Mouse (Mus musculus) neural tube, embryonic 11.5 days (tissue): ENCODE results near the gene Nek7. TPM values are rescaled to one million over a fixed set of nuclear protein-coding genes. Genes with fewer than 3 reads are reported as not detected.

Experiments used
- ATAC-seq: fragments of 200-750 bp; cut with Nextera tagmentation; 2 replicates; pipeline ENCODE4 v1.8.0; 2017; ENCODE audit warnings: moderate number of reproducible peaks, mild to moderate bottlenecking, moderate TSS enrichment, moderate library complexity; ENCODE audit not compliant: insufficient read depth, low FRiP score, low TSS enrichment
- DNase-seq: peaks from one replicate; pipeline ENCODE4 v3.0.0-alpha.2; 2015; ENCODE audit warnings: low spot score
- H3K27ac ChIP-seq: fragments of 300-500 bp; sonication (generic); 2 replicates; pipeline ENCODE4 v1.5.1; 2014; ENCODE audit warnings: low read depth, mild to moderate bottlenecking, low read length
- H3K27me3 ChIP-seq: fragments of 300-500 bp; sonication (generic); 2 replicates; pipeline ENCODE4 v1.6.1; 2014; ENCODE audit warnings: mild to moderate bottlenecking, low read length, mixed read lengths; ENCODE audit not compliant: control insufficient read depth, insufficient read depth
- H3K36me3 ChIP-seq: fragments of 300-500 bp; sonication (generic); 2 replicates; pipeline ENCODE4 v1.6.1; 2014; ENCODE audit warnings: mild to moderate bottlenecking, low read length, moderate library complexity, mixed read lengths; ENCODE audit not compliant: control insufficient read depth, insufficient read depth
- H3K4me1 ChIP-seq: fragments of 300-500 bp; sonication (generic); 2 replicates; pipeline ENCODE4 v1.6.1; 2014; ENCODE audit warnings: low read length, mixed read lengths; ENCODE audit not compliant: control insufficient read depth, insufficient read depth
- H3K4me2 ChIP-seq: fragments of 300-500 bp; sonication (generic); 2 replicates; pipeline ENCODE4 v1.6.1; 2014; ENCODE audit warnings: low read depth, mild to moderate bottlenecking, moderate library complexity
- H3K4me3 ChIP-seq: fragments of 300-500 bp; sonication (generic); 2 replicates; pipeline ENCODE4 v1.5.1; 2014; ENCODE audit warnings: low read depth, low read length
- H3K9ac ChIP-seq: fragments of 300-500 bp; sonication (generic); 2 replicates; pipeline ENCODE4 v1.6.1; 2014; ENCODE audit warnings: mild to moderate bottlenecking, low read length
- H3K9me3 ChIP-seq: fragments of 300-500 bp; sonication (generic); 2 replicates; pipeline ENCODE4 v1.6.1; 2016; ENCODE audit warnings: low read length; ENCODE audit not compliant: control insufficient read depth
- WGBS: fragments of 180-500 bp; shearing (Covaris S2); extraction: QIAGEN DNeasy Blood & Tissue Kit; methylation state at CpG from one replicate; pipeline ENCODE4 v1.1.7; 2014; 5-methylcytosine and 5-hydroxymethylcytosine counted together
- polyA plus RNA-seq: library from polyadenylated mRNA; unstranded; fragments of >200 nt; fragmentation: Nextera tagmentation; extraction: Ambion mirVana; gene quantifications from 2 replicates; pipeline ENCODE4 v1.2.1, GENCODE M21; 2014

Gene Nek7
- polyA plus RNA-seq, 1 experiment from 2014 or later = 23.4 TPM

DNA sequence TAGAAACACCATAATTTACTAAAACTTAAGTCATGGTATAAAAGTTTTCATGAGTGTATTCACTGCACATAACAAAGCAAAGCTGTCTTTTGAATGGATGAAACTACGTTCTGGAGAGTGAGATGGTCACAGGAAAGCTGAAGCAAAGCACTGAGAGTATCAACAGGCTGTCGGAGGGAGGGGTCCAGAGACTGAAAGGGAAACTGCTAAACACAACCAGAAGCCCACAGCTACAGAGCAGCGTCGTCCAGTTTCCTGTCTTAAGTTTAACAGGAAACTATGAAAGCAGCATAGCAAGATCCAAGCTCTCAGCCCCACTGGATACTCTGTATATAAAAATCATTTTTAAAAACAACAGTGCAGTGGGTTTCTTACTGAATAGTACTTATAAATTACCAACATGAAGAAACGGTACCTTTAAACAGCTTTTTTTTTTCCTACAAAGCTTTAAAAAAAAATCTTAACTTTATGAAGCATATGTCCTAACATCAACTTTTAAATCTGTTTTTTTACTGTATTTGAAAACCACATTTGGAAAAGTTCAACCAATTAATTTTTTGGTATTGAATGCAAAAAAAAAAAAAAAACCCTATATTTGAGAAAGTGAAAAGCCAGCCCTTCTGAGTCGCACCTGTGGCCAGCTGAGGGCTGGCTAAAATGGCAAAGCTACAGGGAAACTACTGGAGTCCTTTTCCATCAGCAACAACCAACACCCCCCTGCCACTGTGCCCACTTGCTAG, 102.4 kb downstream of the Nek7 start:
- H3K9me3 ChIP-seq = no peaks in the 10 kb centered on the region
- H3K36me3 ChIP-seq = no peaks in the 10 kb centered on the region
- ATAC-seq = no peak
- DNase-seq = no peak
- no peak overlapping the region for H3K27ac ChIP-seq
- 71% methylated on average over 6 of the region's 6 CpGs for WGBS
- no peaks in the 10 kb centered on the region for H3K4me1 ChIP-seq
- H3K4me2 ChIP-seq = no peak overlapping the region
- H3K9ac ChIP-seq = no peak overlapping the region
- no peaks in the 10 kb centered on the region for H3K27me3 ChIP-seq
- H3K4me3 ChIP-seq = no peak overlapping the region

DNA sequence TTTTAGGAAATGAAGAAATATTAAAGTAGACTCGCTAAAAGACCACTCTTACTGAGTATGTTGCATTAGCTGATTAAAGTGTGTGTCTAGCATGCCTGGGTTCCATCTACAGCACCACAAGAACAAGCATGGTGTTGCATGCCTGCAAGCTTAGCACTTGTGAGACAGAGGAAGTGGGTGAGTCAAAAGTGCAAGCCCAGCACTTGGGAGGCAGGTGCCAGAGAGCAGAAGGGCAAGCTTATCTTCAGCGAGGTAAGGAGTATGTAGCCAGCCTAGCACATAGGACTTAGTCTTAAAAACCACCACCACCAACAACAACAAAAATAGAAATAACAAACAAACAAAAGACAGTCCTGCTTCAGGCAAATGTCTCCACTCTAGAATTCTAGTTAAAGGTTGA, 103.0 kb downstream of the Nek7 start:
- Histone ChIP-seq H3K27me3 (no peaks in the 10 kb centered on the region), H3K4me2 (no peak overlapping the region), H3K9me3 (no peaks in the 10 kb centered on the region), H3K27ac (no peak overlapping the region), H3K4me1 (no peaks in the 10 kb centered on the region), H3K9ac (no peak overlapping the region), H3K36me3 (no peaks in the 10 kb centered on the region), H3K4me3 (no peak overlapping the region)
- DNase-seq (no peak), ATAC-seq (no peak)
- 78% methylated on average over 2 of the region's 2 CpGs for WGBS

DNA sequence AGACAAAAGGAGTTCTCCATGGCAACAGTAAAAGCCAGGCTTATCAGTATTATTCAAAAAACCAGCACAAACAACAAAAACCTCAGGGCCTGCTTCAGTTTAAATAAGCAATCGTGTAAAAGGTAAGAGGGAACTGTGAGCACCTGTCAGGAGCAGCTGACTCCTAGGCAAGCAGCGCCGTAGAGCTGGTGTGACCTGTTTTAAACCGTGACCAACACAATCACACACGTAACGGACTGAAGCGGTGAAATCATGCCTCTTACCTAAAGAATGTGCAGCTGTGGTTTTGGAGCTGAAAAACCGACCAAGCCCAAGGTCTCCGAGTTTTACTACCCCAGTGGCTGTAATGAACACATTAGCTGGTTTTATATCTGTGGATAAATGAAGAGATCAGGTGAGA, 104.6 kb downstream of the Nek7 start:
- 72% methylated on average over 9 of the region's 9 CpGs for WGBS

DNA sequence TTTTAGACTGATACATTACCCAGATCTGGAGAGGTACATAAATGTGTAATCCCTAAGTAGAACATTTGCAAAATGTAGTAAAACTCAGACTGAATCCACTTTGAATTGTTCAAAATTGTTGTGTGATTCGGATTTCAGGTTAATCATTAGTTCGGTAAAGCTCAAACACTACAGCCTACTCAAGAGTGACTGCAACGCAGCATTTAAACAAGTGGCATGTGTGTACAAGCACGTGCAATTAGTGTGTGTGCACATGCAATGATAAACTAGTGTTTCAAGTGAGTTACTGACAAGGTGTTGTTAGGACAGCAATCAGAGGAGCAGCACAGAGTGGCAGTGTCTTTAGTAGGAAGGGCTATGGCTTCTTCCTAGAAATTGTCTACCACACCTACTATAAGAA, 106.0 kb downstream of the Nek7 start:
- ATAC-seq = no peak
- H3K9me3 ChIP-seq = no peaks in the 10 kb centered on the region
- DNase-seq = no peak
- no peak overlapping the region for H3K9ac ChIP-seq
- no peaks in the 10 kb centered on the region for H3K27me3 ChIP-seq
- H3K4me1 ChIP-seq = no peaks in the 10 kb centered on the region
- H3K4me3 ChIP-seq = no peak overlapping the region
- H3K27ac ChIP-seq = no peak overlapping the region
- H3K36me3 ChIP-seq = no peaks in the 10 kb centered on the region
- H3K4me2 ChIP-seq = no peak overlapping the region
- 63% methylated on average over 4 of the region's 4 CpGs for WGBS

More for the DNA sequence above, 104.6 kb downstream of the Nek7 start:
- Histone ChIP-seq H3K9ac (no peak overlapping the region), H3K4me3 (no peak overlapping the region), H3K4me1 (no peaks in the 10 kb centered on the region), H3K4me2 (no peak overlapping the region), H3K27ac (no peak overlapping the region), H3K9me3 (no peaks in the 10 kb centered on the region), H3K36me3 (no peaks in the 10 kb centered on the region), H3K27me3 (no peaks in the 10 kb centered on the region)
- ATAC-seq (no peak), DNase-seq (no peak)

DNA sequence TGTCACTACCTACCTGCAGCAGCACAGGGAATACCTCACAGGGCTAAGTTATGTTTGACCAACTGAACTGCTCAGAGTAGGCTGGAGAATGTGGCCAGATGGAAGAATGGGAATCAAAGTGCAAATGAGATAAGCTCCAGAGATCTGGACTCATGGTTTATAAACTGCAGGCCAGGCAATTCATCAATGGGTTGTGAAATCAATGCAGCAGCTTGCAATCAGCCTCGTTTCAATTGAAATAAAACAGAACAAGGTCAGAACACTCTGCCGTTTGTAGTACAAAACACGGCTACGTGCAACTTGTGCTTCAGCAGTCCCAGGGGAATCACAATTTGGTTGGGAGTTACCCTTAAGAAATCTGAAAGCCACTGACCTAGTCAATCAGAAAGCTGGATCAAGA, 109.4 kb downstream of the Nek7 start:
- DNase-seq (no peak), ATAC-seq (no peak)
- H3K36me3 ChIP-seq = no peaks in the 10 kb centered on the region
- 67% methylated on average over 4 of the region's 4 CpGs for WGBS
- no peak overlapping the region for H3K4me2 ChIP-seq
- H3K4me1 ChIP-seq = no peaks in the 10 kb centered on the region
- H3K9ac ChIP-seq = no peak overlapping the region
- no peaks in the 10 kb centered on the region for H3K9me3 ChIP-seq
- H3K27ac ChIP-seq = no peak overlapping the region
- H3K27me3 ChIP-seq = no peaks in the 10 kb centered on the region
- no peak overlapping the region for H3K4me3 ChIP-seq

DNA sequence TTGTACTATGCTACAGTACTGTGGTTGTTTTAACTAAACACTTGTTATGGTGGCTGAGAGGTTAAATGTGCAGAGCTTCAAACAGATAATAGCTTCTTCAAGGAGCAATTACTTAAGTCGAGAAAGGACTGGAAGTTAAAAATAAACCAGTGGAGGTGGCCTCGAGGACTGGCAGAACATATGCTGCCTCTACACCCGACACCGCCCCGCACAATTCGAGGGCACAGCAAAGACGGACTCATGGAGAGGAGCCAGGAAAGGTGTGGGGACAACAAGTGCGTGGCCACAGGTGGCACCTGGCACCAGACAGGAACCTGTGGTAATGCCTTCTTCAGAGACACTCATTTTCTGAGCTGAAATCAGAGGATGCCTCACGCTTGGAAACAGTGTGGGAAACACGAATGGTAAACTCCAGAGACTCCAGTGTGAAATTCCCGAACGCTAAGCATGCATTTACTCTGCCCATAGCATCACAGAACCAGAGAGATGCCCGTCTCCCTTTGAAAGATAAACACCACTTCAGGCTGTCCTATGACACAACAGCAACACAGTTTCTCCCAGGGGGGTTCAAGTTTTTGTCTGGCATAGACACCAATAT, 112.4 kb downstream of the Nek7 start:
- ATAC-seq = no peak
- no peaks in the 10 kb centered on the region for H3K9me3 ChIP-seq

DNA sequence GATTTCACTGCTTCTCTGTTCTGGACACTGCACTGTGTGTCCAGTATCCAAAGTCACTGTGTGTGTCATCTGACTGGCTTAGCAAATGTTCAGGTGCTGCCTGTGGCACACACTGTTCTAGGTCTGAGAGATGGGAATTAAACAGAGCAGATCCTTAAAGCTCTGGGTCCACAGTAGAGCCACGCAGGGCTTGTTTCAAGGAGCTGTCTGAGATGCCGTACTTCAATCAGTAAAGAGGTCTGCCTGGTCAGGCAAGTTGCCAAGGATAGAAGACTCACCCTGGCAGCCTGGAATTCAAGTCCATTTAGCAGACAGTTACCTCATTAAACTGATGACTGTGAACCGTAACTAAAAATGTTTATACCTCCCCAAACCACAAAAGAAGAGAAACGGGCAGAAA, 112.9 kb downstream of the Nek7 start:
- H3K9me3 ChIP-seq = no peaks in the 10 kb centered on the region
- no peak overlapping the region for H3K4me2 ChIP-seq
- ATAC-seq (no peak), DNase-seq (no peak)
- H3K9ac ChIP-seq = no peak overlapping the region
- no peak overlapping the region for H3K4me3 ChIP-seq
- 60% methylated on average over 4 of the region's 4 CpGs for WGBS
- H3K4me1 ChIP-seq = no peaks in the 10 kb centered on the region
- no peak overlapping the region for H3K27ac ChIP-seq
- H3K36me3 ChIP-seq = no peaks in the 10 kb centered on the region
- H3K27me3 ChIP-seq = no peaks in the 10 kb centered on the region

More for the DNA sequence above, 112.4 kb downstream of the Nek7 start:
- H3K27ac ChIP-seq = no peak overlapping the region
- H3K4me2 ChIP-seq = no peak overlapping the region
- no peak for DNase-seq
- no peaks in the 10 kb centered on the region for H3K27me3 ChIP-seq
- WGBS = 79% methylated on average over 13 of the region's 13 CpGs
- H3K9ac ChIP-seq = no peak overlapping the region
- H3K4me1 ChIP-seq = no peaks in the 10 kb centered on the region
- H3K36me3 ChIP-seq = no peaks in the 10 kb centered on the region
- no peak overlapping the region for H3K4me3 ChIP-seq

DNA sequence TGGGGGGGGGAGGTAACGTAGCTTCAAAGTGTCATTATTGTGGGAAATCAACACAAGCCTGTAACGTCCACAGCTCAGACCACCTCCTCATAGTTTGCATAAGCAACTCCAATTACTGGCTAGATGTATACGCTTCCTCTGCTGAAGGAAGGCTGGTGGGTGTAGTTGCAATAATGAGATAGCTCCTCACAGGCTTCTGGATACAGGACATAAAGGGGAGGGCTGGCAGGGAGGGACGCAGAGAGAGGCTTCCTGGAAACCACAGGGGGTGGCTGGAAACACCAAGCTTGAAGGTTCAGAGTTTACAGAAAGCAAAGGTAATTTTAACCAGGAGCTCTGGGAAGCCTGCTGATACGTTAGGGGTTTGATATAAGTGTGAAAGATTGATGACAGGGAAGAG, 115.7 kb downstream of the Nek7 start:
- H3K9me3 ChIP-seq = no peaks in the 10 kb centered on the region
- H3K27ac ChIP-seq = no peak overlapping the region
- H3K4me1 ChIP-seq = no peaks in the 10 kb centered on the region
- ATAC-seq (no peak), DNase-seq (no peak)
- WGBS = 32% methylated on average over 5 of the region's 5 CpGs
- no peak overlapping the region for H3K4me3 ChIP-seq
- H3K9ac ChIP-seq = no peak overlapping the region
- no peak overlapping the region for H3K4me2 ChIP-seq
- no peaks in the 10 kb centered on the region for H3K36me3 ChIP-seq
- no peaks in the 10 kb centered on the region for H3K27me3 ChIP-seq

DNA sequence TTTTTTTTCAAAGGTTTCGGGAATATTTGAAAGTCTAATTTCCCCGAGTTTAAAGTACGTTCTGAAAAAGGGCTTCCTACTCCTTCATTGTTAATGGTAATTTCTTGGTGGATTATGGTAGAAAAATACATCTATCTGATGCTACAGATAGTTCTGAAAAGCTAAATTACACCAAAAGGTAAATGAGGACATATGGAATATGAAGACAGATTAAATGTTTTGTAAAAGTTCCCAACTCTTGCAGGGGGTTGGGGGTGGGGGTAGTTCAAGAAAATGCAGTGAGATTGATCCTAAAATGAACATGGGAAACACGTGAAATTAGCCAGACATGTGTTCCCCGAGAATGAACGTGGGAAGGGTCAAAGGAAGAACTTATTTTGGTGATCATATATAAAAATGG, 119.2 kb downstream of the Nek7 start:
- H3K27ac ChIP-seq = peak overlapping the region; percentile 31; the same call in 1 of the 2 replicates
- no peak for ATAC-seq
- 55% methylated on average over 6 of the region's 6 CpGs for WGBS

More for the DNA sequence above, 119.2 kb downstream of the Nek7 start:
- no peak overlapping the region for H3K4me3 ChIP-seq
- H3K4me1 ChIP-seq = 0 out of 2 replicates have a peak, but pooled peaks cover 3% of the 10 kb centered on the region
- no peaks in the 10 kb centered on the region for H3K27me3 ChIP-seq
- no peak for DNase-seq
- no peaks in the 10 kb centered on the region for H3K36me3 ChIP-seq
- H3K4me2 ChIP-seq = no peak overlapping the region
- no peak overlapping the region for H3K9ac ChIP-seq
- H3K9me3 ChIP-seq = no peaks in the 10 kb centered on the region
